Mouse (Mus musculus) myocyte (in vitro differentiated cells): ENCODE data around the gene Rptor. TPM values are rescaled to one million over a fixed set of nuclear protein-coding genes. Genes with fewer than 3 reads are reported as not detected.

ENCODE experiments used
- H3K27me3 ChIP-seq: one replicate; pipeline ENCODE4 v1.6.1; 2011; ENCODE audit not compliant: control insufficient read depth, insufficient read depth, insufficient read length
- H3K36me3 ChIP-seq: one replicate; pipeline ENCODE4 v1.6.1; 2011; ENCODE audit not compliant: control insufficient read depth, insufficient read depth
- H3K4me2 ChIP-seq: one replicate; pipeline ENCODE4 v1.6.1; 2011; ENCODE audit warnings: low read depth, control low read depth
- H3K4me3 ChIP-seq: one replicate; pipeline ENCODE4 v1.5.1; 2011; ENCODE audit warnings: mild to moderate bottlenecking, control low read depth, moderate library complexity
- H3K79me2 ChIP-seq: one replicate; pipeline ENCODE4 v1.6.1; 2011; ENCODE audit not compliant: control insufficient read depth, insufficient read depth
- H3ac ChIP-seq: one replicate; pipeline ENCODE4 v1.6.1; 2011; ENCODE audit not compliant: control insufficient read depth, insufficient read length
- CEBPB ChIP-seq: IDR thresholded peaks from 2 replicates; pipeline ENCODE4 v1.6.1; 2011; ENCODE audit warnings: mild to moderate bottlenecking, moderate library complexity; ENCODE audit not compliant: poor library complexity, insufficient read depth, severe bottlenecking
- E2F4 ChIP-seq: IDR thresholded peaks from one replicate; pipeline ENCODE4 v1.6.1; 2011; ENCODE audit warnings: mild to moderate bottlenecking, control low read depth, moderate library complexity; ENCODE audit not compliant: insufficient read depth
- MAX ChIP-seq: IDR thresholded peaks from one replicate; pipeline ENCODE4 v1.6.1; 2011; ENCODE audit warnings: low read depth, mild to moderate bottlenecking, control low read depth
- MYOD1 ChIP-seq, 3 experiments: IDR thresholded peaks; one replicate each; pipeline ENCODE4 v1.6.1; 2011; ENCODE audit warnings: control low read depth in 2 of 3, low read depth in 2 of 3, mild to moderate bottlenecking in 2 of 3, moderate library complexity in 1 of 3; ENCODE audit not compliant: insufficient read length in 2 of 3, control insufficient read depth in 1 of 3
- MYOG ChIP-seq, 3 experiments: IDR thresholded peaks; one replicate each; pipeline ENCODE4 v1.6.1; 2011; ENCODE audit warnings: control low read depth in 2 of 3, low read depth in 2 of 3, mild to moderate bottlenecking in 2 of 3; ENCODE audit not compliant: insufficient read length in 2 of 3, control insufficient read depth in 1 of 3, insufficient read depth in 1 of 3
- POLR2A ChIP-seq: IDR thresholded peaks from one replicate; pipeline ENCODE4 v1.6.1; 2011; ENCODE audit warnings: low read depth, mild to moderate bottlenecking, control low read depth, moderate library complexity; ENCODE audit not compliant: insufficient read length
- POLR2AphosphoS2 ChIP-seq: IDR thresholded peaks from one replicate; pipeline ENCODE4 v1.6.1; 2011; ENCODE audit warnings: low read depth, control low read depth; ENCODE audit not compliant: insufficient read length
- REST ChIP-seq: IDR thresholded peaks from one replicate; pipeline ENCODE4 v1.6.1; 2011; ENCODE audit warnings: mild to moderate bottlenecking, control low read depth, moderate library complexity; ENCODE audit not compliant: insufficient read depth, insufficient read length
- SRF ChIP-seq: IDR thresholded peaks from one replicate; pipeline ENCODE4 v1.6.1; 2011; ENCODE audit warnings: low read depth; ENCODE audit not compliant: control insufficient read depth, insufficient read length
- TCF12 ChIP-seq: IDR thresholded peaks from one replicate; pipeline ENCODE4 v1.6.1; 2011; ENCODE audit warnings: mild to moderate bottlenecking, control low read depth; ENCODE audit not compliant: poor library complexity, insufficient read depth, severe bottlenecking
- TCF3 ChIP-seq: IDR thresholded peaks from one replicate; pipeline ENCODE4 v1.6.1; 2011; ENCODE audit warnings: low read depth, control low read depth; ENCODE audit not compliant: insufficient read length
- USF1 ChIP-seq: IDR thresholded peaks from one replicate; pipeline ENCODE4 v1.6.1; 2011; ENCODE audit warnings: low read depth, mild to moderate bottlenecking, control low read depth, moderate library complexity
- polyA plus RNA-seq: library from polyadenylated mRNA; unstranded; fragments of >200 nt; fragmentation: generic; extraction: Trizol; gene quantifications from one replicate; pipeline ENCODE4 v1.2.1, GENCODE M21; 2012; ENCODE audit warnings: missing spikeins

Gene Rptor
- polyA plus RNA-seq, 1 experiment: 59.5 TPM

- TF ChIP-seq POLR2A: no peak
- TF ChIP-seq POLR2AphosphoS2: no peak
- no peak for TF ChIP-seq E2F4
- no peak for TF ChIP-seq MYOG (IDR thresholded peaks at IDR 0.05; ENCODE audit: control insufficient read depth in 1 of 3, insufficient read depth in 1 of 3, insufficient read length in 2 of 3, low read depth in 2 of 3)
- TF ChIP-seq MAX: no peak
- no peak for TF ChIP-seq USF1
- no peak for TF ChIP-seq SRF
- TF ChIP-seq TCF3: no peak
- TF ChIP-seq MYOD1 (IDR thresholded peaks at IDR 0.05; ENCODE audit: control insufficient read depth in 1 of 3, insufficient read length in 2 of 3, low read depth in 2 of 3): no peak
- TF ChIP-seq CEBPB: no peak
- TF ChIP-seq REST: no peak
- peaks cover 14% of the 10 kb centered on the region for H3K79me2 ChIP-seq
- H3K27me3 ChIP-seq: no peaks in the 10 kb centered on the region
- H3K4me2 ChIP-seq: no peak overlapping the region
- peaks cover 7% of the 10 kb centered on the region for H3K36me3 ChIP-seq
- no peak overlapping the region for H3ac ChIP-seq
- no peak overlapping the region for H3K4me3 ChIP-seq
Measured at GRCm38 (mm10) chr11:119916102-119916790, 313.5 kb downstream of the Rptor start.

DNA sequence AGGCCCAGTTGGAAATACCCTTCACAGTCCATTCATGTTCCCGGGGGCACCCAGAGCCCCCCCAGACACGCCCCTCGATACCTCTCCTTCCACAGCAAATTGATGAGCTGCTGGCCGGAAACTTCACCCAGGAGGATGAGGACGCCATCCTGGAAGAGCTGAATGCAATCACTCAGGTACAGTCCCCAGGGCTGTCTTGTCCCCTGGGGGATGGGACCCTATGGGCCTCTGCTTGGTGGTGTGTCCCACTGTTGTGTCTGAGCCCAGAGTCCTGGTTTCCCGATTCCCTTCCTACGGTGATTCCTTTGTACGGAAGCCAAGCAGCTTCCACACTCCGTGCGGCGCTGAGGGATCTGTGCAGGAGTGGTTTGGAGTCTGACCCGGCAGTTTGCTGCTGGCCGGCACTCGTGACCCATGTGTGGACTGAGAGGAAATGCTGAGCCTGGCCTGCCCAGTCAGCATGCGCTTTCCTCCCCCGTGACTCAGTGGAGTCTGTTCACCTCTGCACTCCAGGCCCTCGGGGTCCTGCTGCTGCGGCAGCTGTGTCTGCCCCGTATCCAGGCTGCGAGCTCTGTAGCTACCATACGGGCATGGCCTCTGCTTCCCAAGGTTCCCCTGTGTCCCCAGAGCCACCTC is 314.2 kb downstream of the Rptor start:
- TF ChIP-seq TCF12: no peak
- H3K4me2 ChIP-seq: no peak overlapping the region
- peaks cover 14% of the 10 kb centered on the region for H3K79me2 ChIP-seq
- no peak overlapping the region for H3K4me3 ChIP-seq
- H3ac ChIP-seq: no peak overlapping the region
- no peaks in the 10 kb centered on the region for H3K27me3 ChIP-seq
- H3K36me3 ChIP-seq: peaks cover 7% of the 10 kb centered on the region

GRCm38 (mm10) chr11:119918521-119918920 is 315.8 kb downstream of the Rptor start:
- Histone ChIP-seq H3ac (no peak overlapping the region), H3K36me3 (peaks cover 7% of the 10 kb centered on the region), H3K4me3 (no peak overlapping the region), H3K27me3 (no peaks in the 10 kb centered on the region), H3K4me2 (no peak overlapping the region), H3K79me2 (peaks cover 14% of the 10 kb centered on the region)
- TF ChIP-seq E2F4: no peak
- no peak for TF ChIP-seq POLR2A
- no peak for TF ChIP-seq USF1
- TF ChIP-seq MAX: no peak
- no peak for TF ChIP-seq MYOD1 (IDR thresholded peaks at IDR 0.05; ENCODE audit: control insufficient read depth in 1 of 3, insufficient read length in 2 of 3, low read depth in 2 of 3)
- no peak for TF ChIP-seq SRF

DNA sequence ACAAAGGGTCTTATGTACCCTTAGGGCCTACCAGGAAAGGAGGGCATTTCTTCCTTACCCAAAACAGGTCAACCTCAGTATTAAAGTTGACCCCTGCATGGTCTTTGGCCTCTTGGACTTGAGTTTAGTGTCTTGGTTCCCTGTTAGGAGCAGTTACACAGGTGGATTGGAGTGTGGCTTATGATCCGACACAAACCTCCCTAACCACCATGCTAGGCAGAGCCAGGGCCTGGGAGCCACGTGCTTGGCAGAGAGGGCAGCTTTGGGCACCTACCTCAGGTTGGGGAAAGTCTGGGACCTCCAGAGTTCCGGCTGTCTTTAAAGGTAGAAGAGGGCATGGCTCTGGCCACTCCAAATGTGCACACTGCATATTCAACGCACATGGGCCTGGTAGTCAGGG is 316.7 kb downstream of the Rptor start:
- Histone ChIP-seq H3K4me3 (no peak overlapping the region), H3K36me3 (peaks cover 7% of the 10 kb centered on the region), H3K27me3 (no peaks in the 10 kb centered on the region), H3K79me2 (peaks cover 8% of the 10 kb centered on the region), H3ac (no peak overlapping the region), H3K4me2 (no peak overlapping the region)
- no peak for TF ChIP-seq POLR2AphosphoS2
- no peak for TF ChIP-seq E2F4

DNA sequence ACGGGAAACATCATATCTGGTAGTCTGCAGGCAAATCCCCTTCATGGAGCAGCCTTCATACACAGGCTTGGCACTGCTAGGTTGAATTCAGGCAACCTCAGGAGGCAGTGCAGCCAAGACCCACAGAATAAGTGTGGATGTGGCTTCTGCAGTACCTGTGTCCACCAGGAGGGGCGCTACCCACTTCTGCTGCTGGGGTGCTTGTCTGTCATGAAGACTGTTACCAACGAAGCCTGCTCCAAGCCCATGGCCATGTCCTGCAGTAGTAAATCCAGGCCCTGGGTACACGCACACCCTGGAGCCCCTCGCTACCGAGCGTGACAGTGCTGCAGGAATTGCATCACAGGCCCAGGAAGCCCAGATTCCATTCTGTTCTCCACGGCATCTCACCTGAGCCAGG is 317.2 kb downstream of the Rptor start:
- H3K36me3 ChIP-seq: peaks cover 7% of the 10 kb centered on the region
- H3K4me2 ChIP-seq: no peak overlapping the region
- TF ChIP-seq SRF: no peak
- TF ChIP-seq USF1: no peak
- no peak for TF ChIP-seq E2F4
- no peak for TF ChIP-seq CEBPB
- no peak for TF ChIP-seq POLR2AphosphoS2
- TF ChIP-seq MAX: no peak
- no peak for TF ChIP-seq REST
- no peak for TF ChIP-seq MYOD1 (IDR thresholded peaks at IDR 0.05; ENCODE audit: control insufficient read depth in 1 of 3, insufficient read length in 2 of 3, low read depth in 2 of 3)
- TF ChIP-seq TCF12: no peak
- TF ChIP-seq POLR2A: no peak
- TF ChIP-seq TCF3: no peak
- TF ChIP-seq MYOG (IDR thresholded peaks at IDR 0.05; ENCODE audit: control insufficient read depth in 1 of 3, insufficient read depth in 1 of 3, insufficient read length in 2 of 3, low read depth in 2 of 3): no peak

More for the DNA sequence above, 317.2 kb downstream of the Rptor start:
- no peak overlapping the region for H3ac ChIP-seq
- H3K79me2 ChIP-seq: peaks cover 4% of the 10 kb centered on the region
- H3K4me3 ChIP-seq: no peak overlapping the region
- H3K27me3 ChIP-seq: no peaks in the 10 kb centered on the region
